Mouse (Mus musculus) brain, embryonic 14.5 days (tissue): ENCODE data around the gene Ccs.

Source experiments
- CTCF ChIP-seq: fragments of 200-500 bp; IDR thresholded peaks from 2 replicates; pipeline ENCODE4 v1.5.1; 2012; ENCODE audit warnings: inconsistent platforms, mild to moderate bottlenecking, moderate library complexity, borderline replicate concordance; ENCODE audit not compliant: insufficient read depth, insufficient read length; ENCODE audit errors: extremely low read depth
- POLR2A ChIP-seq: fragments of 200-500 bp; IDR thresholded peaks from 2 replicates; pipeline ENCODE4 v1.6.1; 2012; ENCODE audit warnings: mild to moderate bottlenecking, inconsistent platforms, borderline replicate concordance; ENCODE audit not compliant: poor library complexity, insufficient read depth, insufficient read length, severe bottlenecking; ENCODE audit errors: extremely low read depth

GRCm38 (mm10) chr19:4820678-4821303 is 18.3 kb downstream of the Ccs start:
- TF ChIP-seq POLR2A (no peak), CTCF (no peak)
